Mouse (Mus musculus) thymus, adult 2 months (tissue): ENCODE data around the gene Alkbh1. TPM values are rescaled to one million over a fixed set of nuclear protein-coding genes. Genes with fewer than 3 reads are reported as not detected.
"Not testable (repeated sequence)": the region's sequence is repeated elsewhere in the genome, so short reads cannot be mapped to it uniquely, and the experiment has no call there.

Source experiments
- DNase-seq: peaks from one replicate; pipeline ENCODE4 v3.0.0; 2021
- H3K27ac ChIP-seq: fragments of 200-500 bp; 2 replicates; pipeline ENCODE4 v1.5.1; 2012; ENCODE audit warnings: low read length, control low read depth; ENCODE audit not compliant: control insufficient read depth, insufficient read depth
- H3K27me3 ChIP-seq: fragments of 200-500 bp; 2 replicates; pipeline ENCODE4 v1.6.1; 2012; ENCODE audit warnings: mild to moderate bottlenecking, low read length, moderate library complexity, mixed read lengths; ENCODE audit not compliant: control insufficient read depth, insufficient read depth
- H3K36me3 ChIP-seq: fragments of 200-500 bp; 2 replicates; pipeline ENCODE4 v1.6.1; 2012; ENCODE audit warnings: mild to moderate bottlenecking, low read length, moderate library complexity; ENCODE audit not compliant: control insufficient read depth, insufficient read depth
- H3K4me1 ChIP-seq: fragments of 200-500 bp; replicated peaks from 2 replicates; pipeline ENCODE4 v1.6.1; 2012; ENCODE audit warnings: low read length; ENCODE audit not compliant: control insufficient read depth, insufficient read depth
- H3K4me3 ChIP-seq: fragments of 200-500 bp; 2 replicates; pipeline ENCODE4 v1.5.1; 2012; ENCODE audit warnings: mild to moderate bottlenecking, low read length, control low read depth, moderate library complexity; ENCODE audit not compliant: control insufficient read depth, insufficient read depth
- CTCF ChIP-seq: fragments of 200-500 bp; IDR thresholded peaks from 2 replicates; pipeline ENCODE4 v1.5.1; 2012; ENCODE audit warnings: mild to moderate bottlenecking, control low read depth, low read length, moderate library complexity, borderline replicate concordance; ENCODE audit not compliant: control insufficient read depth, poor library complexity, insufficient read depth; ENCODE audit errors: extremely low read depth
- POLR2A ChIP-seq: fragments of 200-500 bp; IDR thresholded peaks from 2 replicates; pipeline ENCODE4 v1.6.1; 2012; ENCODE audit warnings: mild to moderate bottlenecking, low read length, control low read depth, moderate library complexity; ENCODE audit not compliant: control insufficient read depth, poor library complexity, insufficient read depth; ENCODE audit errors: extremely low read depth
- WGBS: fragments of 180-500 bp; shearing (Covaris S2); methylation state at CpG from one replicate; pipeline ENCODE4 v1.1.7; 2018; 5-methylcytosine and 5-hydroxymethylcytosine counted together
- polyA plus RNA-seq: library from polyadenylated mRNA; depleted of rRNA; stranded (reverse); fragments of >200 nt; gene quantifications from 2 replicates; pipeline ENCODE4 v1.2.3, GENCODE M21; 2012; rRNA removed

Alkbh1 gene
- polyA plus RNA-seq = 36.1 and 42.7 TPM in 2 replicates

GRCm38 (mm10) chr12:87443700-87444122, at the start of gene Alkbh1, which contains the start of gene Slirp:
TSS of gene Alkbh1 (minus strand) at chr12:87444017.
TSS of gene Slirp (plus strand) at chr12:87443896.
- 0 out of 2 replicates have a peak, but pooled peaks have one; percentile 23 for TF ChIP-seq CTCF
- peak; percentile 74 for TF ChIP-seq POLR2A
- Histone ChIP-seq H3K27me3 (no peaks in the 10 kb centered on the region), H3K27ac (0 out of 2 replicates have a peak within 1 kb of the TSS, but pooled peaks have one; percentile 1), H3K36me3 (peaks cover 33% of the 10 kb centered on the region), H3K4me1 (peaks cover 3% of the 10 kb centered on the region; the same call in 1 of the 2 replicates), H3K4me3 (peak within 1 kb of the TSS; percentile 73)
- WGBS = under 1% methylated on average over 28 of the region's 28 CpGs
- peak; percentile 90 for DNase-seq

- not testable (repeated sequence) for H3K4me3 ChIP-seq, H3K36me3 ChIP-seq, H3K27me3 ChIP-seq, H3K4me1 ChIP-seq, DNase-seq, H3K27ac ChIP-seq
- WGBS = 39% methylated on average over 2 of the region's 2 CpGs
Observed at GRCm38 (mm10) chr12:87488683-87489082, 44.9 kb upstream of the Alkbh1 start.

- not testable (repeated sequence) for H3K27ac ChIP-seq, H3K4me3 ChIP-seq, DNase-seq, H3K4me1 ChIP-seq, H3K27me3 ChIP-seq, H3K36me3 ChIP-seq
- 91% methylated on average over 5 of the region's 5 CpGs for WGBS
Observed at GRCm38 (mm10) chr12:87482482-87482881, 38.7 kb upstream of the Alkbh1 start.

- 87% methylated on average over 3 of the region's 3 CpGs for WGBS
- no peak for DNase-seq
- H3K36me3 ChIP-seq = no peaks in the 10 kb centered on the region
- H3K4me1 ChIP-seq = peaks cover 6% of the 10 kb centered on the region
- no peaks in the 10 kb centered on the region for H3K27me3 ChIP-seq
- H3K27ac ChIP-seq = no peak overlapping the region
- H3K4me3 ChIP-seq = no peak overlapping the region
- TF ChIP-seq POLR2A (no peak), CTCF (no peak)
Observed at GRCm38 (mm10) chr12:87474756-87475155, 30.9 kb upstream of the Alkbh1 start.

- H3K4me3 ChIP-seq = peak within 1 kb of the TSS; percentile 78
- DNase-seq = peak; percentile 93
- peaks cover 12% of the 10 kb centered on the region for H3K36me3 ChIP-seq
- 4% methylated on average over 45 of the region's 45 CpGs for WGBS
- peaks cover 6% of the 10 kb centered on the region for H3K4me1 ChIP-seq
- H3K27ac ChIP-seq = peak within 1 kb of the TSS; percentile 77
- peak; percentile 85 for TF ChIP-seq POLR2A
- TF ChIP-seq CTCF = 0 out of 2 replicates have a peak, but pooled peaks have one; percentile 23
- no peaks in the 10 kb centered on the region for H3K27me3 ChIP-seq
Observed at GRCm38 (mm10) chr12:87471964-87472786, 28.4 kb upstream of the Alkbh1 start, which contains the start of gene Snw1. TSS of gene Snw1 (minus strand) at chr12:87472274.

- H3K27me3 ChIP-seq = no peaks in the 10 kb centered on the region
- peak overlapping the region; percentile 78 for H3K4me3 ChIP-seq
- WGBS = under 1% methylated on average over 19 of the region's 19 CpGs
- peaks cover 19% of the 10 kb centered on the region for H3K36me3 ChIP-seq
- peak overlapping the region; percentile 77 for H3K27ac ChIP-seq
- TF ChIP-seq CTCF (no peak), POLR2A (no peak)
- H3K4me1 ChIP-seq = peaks cover 6% of the 10 kb centered on the region
- no peak for DNase-seq
Observed at GRCm38 (mm10) chr12:87471421-87471963, 27.7 kb upstream of the Alkbh1 start.
